Mouse (Mus musculus): ENCODE data around the gene Mea1.
A peak's percentile ranks its signal among the peaks of the same experiment; 100 is the strongest.

The Mea1 gene

DNA sequence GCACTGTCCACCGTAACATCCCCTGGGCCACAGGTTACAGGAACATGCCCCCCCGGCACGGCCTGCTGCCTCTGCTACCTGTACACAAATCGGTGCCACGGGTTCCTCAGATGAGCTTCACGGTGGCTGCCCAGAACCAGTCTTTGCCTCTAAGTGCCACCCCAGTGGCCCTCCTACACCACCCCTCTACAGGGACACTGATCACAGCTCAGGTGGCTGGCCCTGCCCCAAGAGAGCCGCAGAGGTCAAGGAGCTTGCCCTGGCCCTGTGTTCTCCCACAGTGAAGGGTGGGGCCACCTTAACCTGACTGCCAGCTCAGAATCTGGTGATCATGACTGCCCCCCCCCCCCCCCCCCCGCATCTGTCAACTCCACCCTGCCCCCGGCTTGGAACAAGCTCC, at the start of gene Mea1:
TSS of gene Mea1 (plus strand) at position 378 of the 400 bp plus-strand sequence.
- DNase-seq (ENCODE audit: extremely low read depth, low read depth, low spot score), result no peak

DNA sequence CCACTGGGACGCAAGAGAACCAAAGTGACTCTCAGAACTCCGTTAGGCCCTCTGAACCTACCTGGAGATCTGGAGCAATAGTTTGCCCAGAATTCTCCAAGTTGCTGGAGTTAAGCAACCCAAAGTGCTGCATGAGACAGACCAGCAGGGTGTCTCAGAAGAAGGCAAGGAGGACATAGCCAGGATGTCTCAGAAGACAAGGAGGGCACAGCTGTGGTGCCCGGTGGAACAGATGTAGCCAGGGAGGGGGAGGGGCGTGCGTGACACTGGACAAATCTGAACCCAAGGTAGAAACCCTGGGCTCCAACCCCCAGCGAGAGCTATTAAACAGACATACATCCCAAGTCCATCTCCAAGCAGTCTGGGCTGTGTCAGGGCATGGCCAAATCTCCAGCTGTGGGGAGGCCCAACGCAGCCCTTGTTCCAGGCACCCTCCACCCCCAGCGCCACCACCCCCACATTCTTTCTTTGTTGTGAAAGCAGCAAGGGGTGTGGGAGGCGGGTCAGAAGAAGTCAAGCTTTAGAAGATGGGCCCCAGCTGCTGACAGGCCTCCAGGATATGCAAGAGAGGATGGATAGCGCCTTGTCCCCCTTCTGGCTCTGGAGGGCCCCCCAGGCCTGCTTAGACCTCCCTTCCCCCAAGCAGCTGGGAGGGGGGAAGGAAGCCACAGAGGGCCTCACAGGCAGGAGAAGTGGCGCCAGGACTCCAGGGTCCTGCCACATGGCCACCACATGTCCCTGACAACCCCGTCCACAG, 48.7 kb upstream of the Mea1 start:
- DNase-seq (ENCODE audit: extremely low read depth, low read depth, low spot score), result no peak

DNA sequence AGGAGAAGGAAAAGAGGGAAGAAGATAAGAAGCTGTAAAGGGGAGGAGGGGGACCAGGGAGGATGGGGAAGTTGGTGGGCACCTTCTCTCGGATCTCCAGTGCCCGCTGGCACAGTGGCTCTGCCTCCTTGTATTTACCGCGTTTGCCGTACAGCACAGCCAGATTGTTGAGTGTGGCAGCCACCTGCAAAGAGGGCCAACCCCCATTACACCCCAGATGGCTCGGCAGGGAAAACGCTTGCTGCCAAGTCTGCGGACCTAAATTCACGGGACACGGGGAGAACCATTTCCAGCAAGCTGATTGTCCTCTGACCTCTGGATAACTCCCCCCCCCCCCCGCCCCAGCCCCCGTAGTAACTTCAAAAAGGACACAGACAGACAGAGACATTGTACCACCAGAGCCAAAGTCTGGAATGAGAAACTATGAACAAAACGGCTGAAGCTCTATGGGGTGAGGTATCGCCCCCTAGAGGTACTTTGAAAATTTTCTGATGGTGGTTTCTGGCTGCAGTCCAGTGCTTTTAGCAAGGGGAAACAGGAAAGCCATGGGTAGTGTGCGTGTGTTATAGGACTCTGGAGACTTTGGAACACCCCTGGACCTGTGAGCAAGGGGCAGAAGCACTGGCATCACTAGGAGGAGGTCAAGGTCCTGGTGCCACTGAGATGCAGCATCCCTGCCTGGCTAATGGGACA, 41.6 kb upstream of the Mea1 start:
- no peak for DNase-seq (ENCODE audit: extremely low read depth, low read depth, low spot score)

DNA sequence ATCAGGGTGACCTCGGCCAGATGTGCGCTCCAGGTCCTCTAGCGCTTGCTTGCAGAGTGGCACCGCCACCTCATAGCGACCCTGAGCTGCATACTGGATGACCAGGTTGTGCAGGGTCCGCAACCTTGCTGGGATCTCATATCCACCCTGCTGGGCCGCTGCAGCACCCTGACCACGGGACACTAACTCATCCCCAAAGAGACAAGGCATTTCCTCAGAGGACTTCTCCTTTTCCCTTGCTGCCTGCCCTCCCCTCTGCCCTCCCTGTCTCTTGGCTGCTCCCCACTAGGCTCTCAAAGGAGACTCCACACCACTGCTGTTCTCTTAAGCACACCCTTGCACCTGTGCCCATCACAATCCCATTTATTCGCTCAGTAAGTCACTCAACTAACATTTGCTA, 38.7 kb upstream of the Mea1 start:
- DNase-seq (ENCODE audit: extremely low read depth, low read depth, low spot score), result no peak

DNA sequence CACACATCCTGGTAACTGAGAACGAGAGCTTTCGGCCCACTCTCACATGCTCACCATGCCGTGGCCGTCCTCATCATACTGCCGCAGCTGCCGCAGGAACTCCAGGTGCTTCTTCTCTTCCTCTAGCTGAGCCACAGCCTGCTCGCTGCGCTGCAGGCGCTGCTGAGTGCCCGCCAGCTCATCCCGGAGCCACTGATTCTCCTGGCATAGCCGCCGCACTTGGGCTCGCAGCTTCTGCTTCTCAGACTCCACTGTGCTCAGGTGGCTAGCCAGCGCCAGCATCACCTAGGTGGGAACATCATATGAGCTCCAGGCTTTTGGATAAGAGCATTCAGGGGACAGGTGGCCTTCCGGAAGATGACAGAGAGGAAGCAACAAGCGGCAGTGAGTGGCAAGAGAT, 36.5 kb upstream of the Mea1 start:
- DNase-seq (ENCODE audit: extremely low read depth, low read depth, low spot score), result no peak

DNA sequence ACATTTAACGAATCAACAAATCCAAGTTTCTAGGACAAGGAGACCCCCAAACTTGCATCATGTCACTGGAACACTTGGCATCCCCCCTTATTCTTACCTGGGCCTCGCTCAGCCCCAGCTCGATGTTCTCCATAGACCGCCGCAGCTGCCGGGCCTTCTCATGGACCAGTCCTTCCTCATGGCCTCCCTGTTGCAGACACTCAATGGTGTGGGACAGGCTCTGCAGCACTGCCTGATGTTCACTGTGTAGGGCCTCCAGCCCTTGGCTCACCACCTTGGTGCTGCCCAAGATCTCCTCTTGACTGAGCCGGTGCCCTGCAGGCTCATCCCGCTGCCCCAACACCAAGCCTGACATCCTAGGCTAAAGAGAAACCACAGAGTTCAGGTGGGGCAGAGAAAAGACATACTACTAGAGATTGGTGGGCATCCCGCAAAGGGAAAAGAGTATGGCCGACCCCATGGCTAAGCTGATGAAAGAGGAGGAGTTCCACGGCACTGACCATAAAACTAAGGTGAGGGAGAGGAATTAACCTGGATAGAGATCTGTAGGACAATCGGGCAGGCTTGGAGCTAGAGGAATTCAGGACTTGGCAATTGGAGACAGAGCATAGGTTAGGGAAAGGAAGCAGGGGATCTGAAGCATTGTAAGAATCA, 34.3 kb upstream of the Mea1 start:
- DNase-seq (ENCODE audit: extremely low read depth, low read depth, low spot score), result no peak

DNA sequence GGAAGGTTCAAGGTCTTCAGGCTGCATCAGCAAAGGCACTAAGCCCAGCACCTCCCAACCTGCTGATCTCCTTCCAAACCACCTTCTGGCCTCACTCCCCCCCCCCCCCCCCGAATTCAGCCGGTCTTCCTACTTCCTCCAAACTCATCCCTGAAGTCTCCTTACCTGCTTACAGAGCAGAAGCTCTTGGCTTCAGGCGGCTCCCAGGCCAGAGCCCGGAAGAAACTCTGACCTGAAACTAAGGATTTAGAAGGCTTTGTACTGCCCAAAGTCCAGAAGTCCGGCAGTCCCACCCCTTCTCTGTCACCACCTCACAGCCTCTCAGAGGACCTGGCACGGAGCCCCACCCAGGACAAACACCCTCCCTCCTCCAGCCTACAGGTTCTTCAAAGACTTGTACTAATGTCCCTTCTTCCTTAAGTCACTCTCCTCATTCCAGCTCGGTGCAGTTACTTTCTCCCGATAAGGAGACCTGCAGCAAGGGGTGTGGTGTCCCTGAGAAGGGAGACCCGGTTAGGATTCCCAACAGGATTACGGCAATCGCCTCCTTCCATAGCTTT, 33.6 kb upstream of the Mea1 start:
- no peak for DNase-seq (ENCODE audit: extremely low read depth, low read depth, low spot score)

DNA sequence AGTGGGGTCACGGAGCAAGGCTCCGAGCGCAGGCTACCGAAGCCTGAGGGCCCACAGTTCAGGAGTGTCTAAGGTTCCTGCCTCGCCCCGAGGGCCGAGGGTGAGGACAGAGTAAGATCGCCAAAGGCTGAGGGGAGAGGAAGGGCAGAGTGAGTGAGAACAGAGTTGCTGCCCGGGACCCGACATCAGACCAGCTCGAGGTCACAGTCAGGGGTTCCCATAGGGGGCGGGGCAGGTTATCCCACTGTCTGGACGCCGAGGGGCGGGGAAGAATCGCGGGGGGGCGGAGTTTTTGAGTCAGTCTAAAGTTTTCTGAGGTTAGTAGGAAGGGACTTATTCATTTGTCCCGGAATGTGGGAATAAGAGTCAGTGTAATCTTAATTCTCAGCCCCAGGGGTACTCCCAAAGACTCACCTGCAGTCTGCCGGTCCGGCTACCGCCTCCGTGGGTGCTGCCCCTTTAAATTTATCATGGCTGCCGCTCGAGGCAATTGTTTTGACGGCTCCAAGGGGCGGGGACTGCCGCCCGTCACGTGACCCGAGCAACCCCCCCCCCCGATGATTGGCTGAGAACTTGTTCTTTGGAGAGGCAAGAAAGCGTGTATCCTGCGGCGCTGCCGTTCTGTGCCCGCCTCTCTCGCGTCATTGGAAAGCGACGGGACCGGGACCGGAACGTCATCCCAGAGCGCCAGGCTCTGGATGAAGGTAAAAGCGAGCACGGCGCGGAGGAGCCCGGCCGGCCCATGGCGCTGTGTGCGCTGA, 32.9 kb upstream of the Mea1 start, which contains the start of the genes Klc4 and Mrpl2:
TSS of gene Klc4 (minus strand) at position 462 of the 761 bp plus-strand sequence.
TSS of gene Mrpl2 (plus strand) at position 669 of the 761 bp plus-strand sequence.
- peak; percentile 59 for DNase-seq (ENCODE audit: extremely low read depth, low read depth, low spot score)

DNA sequence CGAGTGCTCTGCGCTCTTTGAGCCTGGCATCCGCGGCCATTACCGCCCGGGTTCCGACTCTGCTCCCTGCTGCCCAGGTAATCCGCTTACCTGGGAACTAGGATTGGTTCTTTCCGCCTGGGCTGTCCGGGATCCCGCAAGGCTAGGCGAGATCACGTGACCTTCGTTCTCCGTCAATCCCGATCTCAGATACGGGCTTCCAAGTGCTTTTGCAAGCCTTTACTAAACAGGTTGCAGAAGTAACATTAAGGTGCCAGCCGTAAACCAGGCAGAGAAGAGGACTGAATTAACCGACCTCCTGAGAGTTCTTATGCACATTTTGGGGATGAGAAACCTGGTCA, 32.3 kb upstream of the Mea1 start:
- DNase-seq (ENCODE audit: extremely low read depth, low read depth, low spot score), result no peak

DNA sequence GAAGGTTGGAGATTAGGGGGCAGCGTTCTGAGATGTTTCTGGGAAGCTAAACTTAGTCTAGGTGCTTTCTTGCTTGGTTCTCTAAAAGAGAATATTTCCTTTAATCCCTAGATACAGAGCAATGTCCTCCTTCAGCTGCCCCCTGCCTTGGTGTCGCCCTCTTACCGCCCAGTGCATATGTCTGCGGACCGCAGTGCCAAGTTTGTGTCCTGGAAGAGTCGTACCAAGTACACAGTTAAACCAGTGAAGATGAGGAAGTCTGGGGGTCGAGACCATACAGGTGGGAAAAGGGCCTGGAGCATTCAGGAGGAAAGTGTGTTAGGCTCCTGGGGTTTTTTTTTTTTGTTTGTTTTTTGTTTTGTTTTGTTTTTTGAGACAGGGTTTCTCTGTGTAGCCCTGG, 31.3 kb upstream of the Mea1 start:
- DNase-seq (ENCODE audit: extremely low read depth, low read depth, low spot score), result no peak

DNA sequence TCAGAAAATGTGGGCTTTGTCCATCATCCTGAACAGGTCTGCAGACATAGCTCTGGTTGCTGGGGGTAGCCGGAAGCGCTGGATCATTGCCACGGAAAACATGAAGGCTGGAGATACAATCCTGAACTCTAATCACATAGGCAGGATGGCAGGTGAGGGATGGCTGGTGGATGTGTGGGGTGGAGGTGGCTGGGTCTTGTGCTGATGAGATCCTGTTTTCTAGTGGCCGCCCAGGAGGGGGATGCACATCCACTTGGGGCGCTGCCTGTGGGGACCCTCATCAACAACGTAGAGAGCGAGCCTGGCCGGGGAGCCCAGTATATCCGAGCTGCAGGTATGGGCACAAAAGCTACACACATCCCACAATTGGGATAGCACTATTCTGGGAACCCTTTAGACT, 30.2 kb upstream of the Mea1 start:
- no peak for DNase-seq (ENCODE audit: extremely low read depth, low read depth, low spot score)

DNA sequence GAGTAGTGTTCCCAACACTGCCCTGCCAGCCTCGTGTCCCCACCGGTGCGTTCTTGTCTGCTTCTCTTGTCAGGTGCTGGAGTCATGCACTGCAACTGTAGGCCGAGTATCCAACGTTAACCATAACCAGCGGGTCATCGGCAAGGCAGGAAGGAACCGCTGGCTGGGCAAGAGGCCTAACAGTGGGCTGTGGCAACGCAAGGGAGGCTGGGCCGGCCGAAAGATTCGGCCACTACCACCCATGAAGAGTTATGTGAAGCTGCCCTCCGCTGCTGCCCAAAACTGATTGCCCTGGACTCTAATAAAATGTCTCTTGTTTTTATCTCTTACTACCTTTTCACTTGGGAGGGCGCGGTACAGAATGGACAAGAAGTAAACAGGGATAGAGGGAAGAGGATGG, 28.8 kb upstream of the Mea1 start:
- DNase-seq (ENCODE audit: extremely low read depth, low read depth, low spot score), result no peak

DNA sequence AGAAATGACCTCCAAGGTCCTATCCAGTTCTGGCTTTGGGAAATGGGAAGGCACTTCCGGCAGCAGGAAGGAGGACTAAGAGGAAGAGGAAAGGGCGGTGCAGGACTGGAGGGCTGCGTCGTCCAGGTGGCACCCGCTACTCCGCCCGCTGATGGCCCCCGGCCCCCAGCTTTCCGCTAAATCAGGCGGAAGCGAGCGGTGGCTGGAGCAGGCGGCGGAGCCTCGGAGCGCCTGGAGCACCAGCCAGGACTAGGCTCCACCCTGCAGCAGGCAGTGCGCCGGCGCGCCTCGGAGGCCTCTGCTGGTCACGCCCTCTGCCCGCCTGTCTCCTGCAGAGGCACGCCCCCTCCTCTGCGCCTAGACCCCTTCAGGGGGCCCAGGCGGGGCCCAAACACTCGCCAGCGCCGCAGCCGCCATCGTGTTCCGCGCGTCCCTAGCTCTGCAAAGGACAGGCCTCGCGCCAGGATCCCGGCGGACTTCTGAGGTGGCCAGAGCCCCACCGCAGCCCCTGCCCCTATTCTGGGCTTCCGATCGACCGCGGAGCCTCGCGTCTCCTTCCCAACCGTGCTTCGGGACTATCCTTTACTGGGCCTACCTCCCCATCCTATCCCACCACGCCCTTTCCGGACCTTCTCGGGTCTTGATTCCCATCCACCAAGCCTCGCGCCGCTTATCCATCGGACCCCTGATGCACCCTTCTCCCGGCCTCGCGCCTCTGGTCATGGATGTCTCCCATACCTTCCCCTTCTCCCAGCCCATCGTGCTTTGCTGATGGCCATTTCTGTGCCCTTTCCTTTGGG, 28.2 kb upstream of the Mea1 start, which contains the start of gene Cul7:
TSS of gene Cul7 (plus strand) at position 106 of the 800 bp plus-strand sequence.
- no peak for DNase-seq (ENCODE audit: extremely low read depth, low read depth, low spot score)

DNA sequence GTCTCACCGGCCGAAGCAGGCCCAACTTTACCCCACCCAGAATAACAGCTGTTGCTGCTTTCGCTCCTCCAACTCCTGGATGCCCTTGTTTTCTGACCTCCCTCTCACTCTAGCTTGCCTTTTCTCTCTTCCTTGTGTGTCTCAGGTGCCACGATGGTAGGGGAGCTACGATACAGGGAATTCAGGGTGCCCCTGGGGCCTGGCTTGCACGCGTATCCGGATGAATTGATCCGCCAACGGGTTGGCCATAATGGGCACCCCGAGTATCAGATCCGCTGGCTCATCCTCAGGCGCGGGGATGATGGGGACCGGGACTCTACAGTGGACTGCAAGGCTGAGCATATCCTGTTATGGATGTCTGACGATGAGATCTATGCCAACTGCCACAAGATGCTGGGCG, 27.3 kb upstream of the Mea1 start:
- no peak for DNase-seq (ENCODE audit: extremely low read depth, low read depth, low spot score)

DNA sequence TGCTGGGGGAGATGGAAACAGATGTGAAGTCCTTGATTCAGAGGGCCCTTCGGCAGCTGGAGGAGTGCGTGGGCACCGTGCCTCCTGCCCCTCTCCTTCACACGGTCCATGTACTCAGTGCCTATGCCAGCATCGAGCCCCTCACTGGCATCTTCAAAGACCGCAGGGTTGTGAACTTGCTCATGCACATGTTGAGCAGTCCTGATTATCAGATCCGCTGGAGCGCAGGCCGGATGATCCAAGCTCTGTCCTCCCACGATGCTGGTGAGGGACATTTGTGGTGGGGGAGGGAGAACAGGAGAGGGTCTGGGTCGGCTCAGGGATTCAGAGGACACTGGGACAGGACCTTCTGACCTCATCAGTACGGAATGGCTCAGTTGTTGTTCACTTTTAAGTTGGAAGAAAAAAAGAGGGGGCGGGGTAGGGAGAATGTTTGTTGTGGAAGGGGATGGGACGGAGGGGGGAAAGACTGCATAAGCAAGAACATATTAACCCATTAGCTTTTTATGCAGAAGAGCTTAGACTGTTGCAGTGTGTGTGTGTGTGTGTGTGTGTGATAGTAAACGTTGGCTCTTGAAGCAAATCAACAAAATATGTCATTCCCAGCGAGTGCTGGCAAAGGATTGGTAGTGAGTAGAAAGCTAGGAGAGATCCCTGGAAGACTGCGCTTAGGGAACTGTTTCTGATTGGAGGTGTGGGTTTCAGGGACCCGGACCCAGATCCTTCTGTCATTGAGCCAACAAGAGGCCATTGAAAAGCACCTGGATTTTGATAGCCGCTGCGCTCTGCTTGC, 26.6 kb upstream of the Mea1 start:
- DNase-seq (ENCODE audit: extremely low read depth, low read depth, low spot score), result no peak

DNA sequence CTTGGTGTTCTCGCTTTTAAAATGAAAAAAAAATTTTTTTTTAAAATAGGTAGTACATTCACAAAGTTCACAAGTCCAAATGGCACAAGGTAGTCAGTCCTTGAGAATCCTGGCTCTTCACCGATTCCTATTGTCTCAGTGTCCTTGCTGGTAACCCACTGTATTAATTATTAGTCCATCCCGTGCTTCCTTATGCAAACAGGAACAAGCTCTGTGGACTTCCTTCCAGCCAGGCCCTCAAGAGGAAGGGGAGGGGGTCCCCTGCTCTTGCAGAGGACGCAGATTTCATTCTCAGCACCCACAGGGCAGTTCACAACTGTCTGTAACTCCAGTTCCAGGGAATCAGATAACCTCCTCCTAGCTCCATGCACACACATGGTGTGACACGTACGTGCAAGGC, 22.5 kb upstream of the Mea1 start:
- no peak for DNase-seq (ENCODE audit: extremely low read depth, low read depth, low spot score)

DNA sequence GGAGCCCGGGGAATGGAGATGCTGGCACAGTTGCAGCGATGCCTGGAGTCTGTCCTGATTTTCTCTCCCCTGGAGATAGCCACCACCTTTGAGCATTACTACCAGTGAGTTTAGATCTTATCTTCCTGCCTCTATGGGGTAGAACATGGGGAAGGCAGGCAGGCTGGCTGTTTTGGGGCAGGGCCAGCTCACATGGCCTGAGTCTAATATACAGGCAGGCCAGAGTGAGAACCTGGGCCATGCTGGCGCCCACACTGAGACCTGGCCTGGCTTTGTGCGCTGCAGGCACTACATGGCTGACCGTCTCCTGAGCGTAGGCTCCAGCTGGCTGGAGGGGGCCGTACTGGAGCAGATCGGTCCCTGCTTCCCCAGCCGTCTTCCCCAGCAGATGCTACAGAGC, 17.2 kb upstream of the Mea1 start:
- DNase-seq (ENCODE audit: extremely low read depth, low read depth, low spot score), result no peak

DNA sequence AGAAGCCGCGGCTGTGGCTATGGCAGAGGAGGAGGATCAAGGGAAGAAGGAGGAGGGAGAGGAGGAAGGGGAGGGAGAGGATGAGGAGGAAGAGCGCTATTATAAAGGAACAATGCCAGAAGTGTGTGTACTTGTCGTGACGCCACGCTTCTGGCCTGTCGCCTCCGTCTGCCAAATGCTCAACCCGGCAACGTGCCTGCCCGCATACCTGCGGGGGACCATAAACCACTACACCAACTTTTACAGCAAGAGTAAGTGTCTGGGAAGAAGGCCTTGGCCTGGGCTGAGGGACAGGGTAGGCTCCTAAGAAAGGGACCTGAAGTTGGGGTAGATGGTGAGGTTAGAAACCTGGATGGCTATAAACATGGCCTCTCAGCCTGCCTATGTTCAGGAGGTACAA, 16.6 kb upstream of the Mea1 start:
- DNase-seq (ENCODE audit: extremely low read depth, low read depth, low spot score), result no peak

DNA sequence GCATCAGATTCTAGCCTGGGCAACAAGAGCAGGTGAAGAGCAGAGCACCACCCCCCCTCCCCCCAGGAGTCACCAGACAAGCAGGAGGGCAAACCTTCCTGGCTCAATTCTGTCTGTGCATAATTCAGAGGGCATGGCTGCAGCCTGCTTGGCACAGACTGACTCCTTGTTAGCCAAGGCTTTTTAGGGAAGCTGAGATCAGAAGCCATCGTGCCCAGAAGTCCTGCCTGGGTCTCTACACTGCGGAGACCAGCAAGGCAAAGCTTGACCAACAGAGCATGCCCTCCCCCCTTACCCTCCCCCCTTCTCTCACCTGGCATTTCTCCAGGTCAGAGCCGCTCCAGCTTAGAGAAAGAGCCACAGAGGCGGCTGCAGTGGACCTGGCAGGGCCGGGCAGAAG, 15.9 kb upstream of the Mea1 start:
- no peak for DNase-seq (ENCODE audit: extremely low read depth, low read depth, low spot score)

All from fat pad, adult 2 months (tissue).